Mouse (Mus musculus) splenic B cell, adult 2 months (primary cell): Measurements from ENCODE around the gene Rnls.

Experiments
- DNase-seq: peaks from one replicate; pipeline ENCODE4 v3.0.0-alpha.2; 2011; ENCODE audit warnings: low read depth, low spot score
- H3K27me3 ChIP-seq: 2 replicates; pipeline ENCODE4 v1.6.1; 2012; ENCODE audit warnings: mild to moderate bottlenecking, low read length, moderate library complexity, mixed read lengths; ENCODE audit not compliant: control insufficient read depth, poor library complexity, insufficient read depth, severe bottlenecking
- H3K36me3 ChIP-seq: 2 replicates; pipeline ENCODE4 v1.6.1; 2012; ENCODE audit warnings: mild to moderate bottlenecking, low read length, moderate library complexity, mixed read lengths; ENCODE audit not compliant: control insufficient read depth, poor library complexity, insufficient read depth, severe bottlenecking

Rnls gene

DNA sequence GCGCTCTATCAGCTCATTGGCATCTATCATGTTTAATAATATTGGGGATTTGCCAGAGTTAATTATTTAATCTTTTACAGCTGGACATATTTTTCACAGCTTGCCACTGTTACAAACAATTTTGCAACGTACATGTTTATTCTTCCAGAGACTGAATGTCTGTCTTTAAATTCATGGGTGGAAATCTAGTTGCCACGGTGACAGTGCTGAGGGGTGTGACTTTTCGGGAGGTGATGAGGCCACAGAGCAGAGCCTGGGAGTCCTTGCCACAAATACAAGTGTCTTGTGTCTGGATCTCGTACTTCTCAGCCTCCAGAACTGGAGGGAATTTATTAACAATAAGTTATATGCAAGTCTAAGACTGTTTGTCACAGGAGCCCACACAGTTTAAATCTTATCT, 212.5 kb downstream of the Rnls start:
- Histone ChIP-seq H3K27me3 (no peaks in the 10 kb centered on the region), H3K36me3 (no peaks in the 10 kb centered on the region)
- DNase-seq, result no peak

DNA sequence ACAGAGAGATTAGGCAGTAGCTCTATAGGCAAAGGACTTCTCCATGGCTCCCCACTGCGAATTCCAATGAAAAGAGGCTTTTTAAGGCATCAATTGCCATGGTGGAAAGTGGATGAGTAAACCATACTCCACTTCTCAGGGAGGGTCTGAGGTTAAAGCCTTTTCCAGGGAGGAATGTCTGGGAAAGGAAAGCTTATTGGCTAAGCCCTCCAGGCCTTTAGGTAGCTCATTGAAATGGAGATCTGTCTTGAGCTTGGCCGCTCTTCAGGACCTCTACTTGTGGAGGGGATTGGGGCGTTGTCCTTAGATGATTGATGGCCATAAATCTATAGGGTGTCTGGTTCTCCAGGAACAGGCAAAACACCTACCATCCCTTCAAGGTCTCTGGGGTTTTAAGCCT, 213.2 kb downstream of the Rnls start:
- Histone ChIP-seq H3K27me3 (no peaks in the 10 kb centered on the region), H3K36me3 (no peaks in the 10 kb centered on the region)
- DNase-seq, result no peak

- Histone ChIP-seq H3K36me3 (no peaks in the 10 kb centered on the region), H3K27me3 (no peaks in the 10 kb centered on the region)
- DNase-seq, result no peak
Measured at GRCm38 (mm10) chr19:33178367-33178766, 213.7 kb downstream of the Rnls start.

- Histone ChIP-seq H3K36me3 (no peaks in the 10 kb centered on the region), H3K27me3 (no peaks in the 10 kb centered on the region)
- peak; percentile 15 for DNase-seq
Measured at GRCm38 (mm10) chr19:33173991-33174390, 218.1 kb downstream of the Rnls start.

GRCm38 (mm10) chr19:33169881-33170280, 222.2 kb downstream of the Rnls start:
- Histone ChIP-seq H3K36me3 (no peaks in the 10 kb centered on the region), H3K27me3 (no peaks in the 10 kb centered on the region)
- no peak for DNase-seq

GRCm38 (mm10) chr19:33167528-33168264, 224.4 kb downstream of the Rnls start:
- no peaks in the 10 kb centered on the region for H3K36me3 ChIP-seq
- DNase-seq, result no peak
- no peaks in the 10 kb centered on the region for H3K27me3 ChIP-seq

GRCm38 (mm10) chr19:33164801-33165200, 227.3 kb downstream of the Rnls start:
- Histone ChIP-seq H3K36me3 (no peaks in the 10 kb centered on the region), H3K27me3 (no peaks in the 10 kb centered on the region)
- DNase-seq, result no peak

DNA sequence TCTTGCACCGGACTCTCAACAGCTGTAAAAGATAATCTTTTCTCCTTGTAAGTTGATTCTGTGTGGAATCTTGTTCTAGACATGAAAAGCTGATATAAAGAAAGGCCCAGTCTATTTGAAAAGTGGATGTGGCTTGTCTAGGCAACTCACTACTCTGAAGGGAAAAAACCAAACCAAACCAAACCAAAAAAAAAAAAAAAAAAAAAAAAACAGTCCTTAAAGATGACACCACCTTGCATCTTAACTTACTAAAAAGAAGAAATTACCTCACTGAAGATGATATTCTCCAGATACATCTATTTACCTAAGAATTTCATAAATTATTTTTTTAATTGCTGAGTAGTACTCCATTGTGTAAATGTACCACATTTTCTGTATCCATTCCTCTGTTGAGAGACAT, 230.2 kb downstream of the Rnls start:
- H3K36me3 ChIP-seq, result no peaks in the 10 kb centered on the region
- no peak for DNase-seq
- H3K27me3 ChIP-seq, result no peaks in the 10 kb centered on the region

DNA sequence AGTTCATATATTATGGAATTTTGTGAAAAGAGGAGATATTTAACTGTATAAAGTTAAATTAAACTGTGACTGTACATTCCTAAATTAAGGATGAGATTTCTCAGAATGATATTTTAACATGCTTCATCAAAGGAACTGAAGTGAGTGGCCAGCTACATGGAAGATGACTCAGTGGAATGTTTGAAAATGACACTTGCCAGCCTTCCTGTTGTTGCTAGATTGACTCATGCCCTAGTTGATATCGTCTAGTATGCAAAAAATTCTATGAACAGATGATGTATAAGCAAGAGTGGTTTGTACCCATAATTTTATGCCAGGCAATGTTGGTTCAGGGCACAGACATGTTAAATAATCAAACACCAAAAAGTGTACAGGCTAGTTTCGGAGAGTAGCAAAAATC, 232.2 kb downstream of the Rnls start:
- no peak for DNase-seq
- no peaks in the 10 kb centered on the region for H3K27me3 ChIP-seq
- H3K36me3 ChIP-seq, result no peaks in the 10 kb centered on the region

GRCm38 (mm10) chr19:33159192-33159591, 232.9 kb downstream of the Rnls start:
- Histone ChIP-seq H3K27me3 (no peaks in the 10 kb centered on the region), H3K36me3 (no peaks in the 10 kb centered on the region)
- peak; percentile 17 for DNase-seq

GRCm38 (mm10) chr19:33158234-33158633, 233.9 kb downstream of the Rnls start:
- DNase-seq, result peak; percentile 30
- Histone ChIP-seq H3K36me3 (no peaks in the 10 kb centered on the region), H3K27me3 (no peaks in the 10 kb centered on the region)

DNA sequence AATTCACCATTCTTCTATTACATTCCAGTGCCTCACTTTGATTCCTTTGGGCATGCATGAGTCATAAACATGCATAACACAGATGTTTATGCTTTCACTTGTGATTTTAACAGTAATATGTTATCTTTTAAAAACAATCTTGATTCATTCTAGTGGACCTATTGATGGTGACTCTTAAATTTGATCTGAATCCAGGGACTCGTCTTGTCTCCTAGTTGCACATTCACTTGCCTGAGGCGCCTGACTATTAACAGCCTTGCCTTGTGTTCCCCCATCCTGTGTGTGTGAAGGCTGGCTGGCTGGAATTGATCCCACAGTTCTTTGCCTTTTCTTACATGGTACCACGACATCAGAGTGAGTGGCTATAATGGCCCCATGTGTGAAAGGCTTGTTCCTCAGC, 243.7 kb downstream of the Rnls start:
- Histone ChIP-seq H3K36me3 (no peaks in the 10 kb centered on the region), H3K27me3 (no peaks in the 10 kb centered on the region)
- no peak for DNase-seq

DNA sequence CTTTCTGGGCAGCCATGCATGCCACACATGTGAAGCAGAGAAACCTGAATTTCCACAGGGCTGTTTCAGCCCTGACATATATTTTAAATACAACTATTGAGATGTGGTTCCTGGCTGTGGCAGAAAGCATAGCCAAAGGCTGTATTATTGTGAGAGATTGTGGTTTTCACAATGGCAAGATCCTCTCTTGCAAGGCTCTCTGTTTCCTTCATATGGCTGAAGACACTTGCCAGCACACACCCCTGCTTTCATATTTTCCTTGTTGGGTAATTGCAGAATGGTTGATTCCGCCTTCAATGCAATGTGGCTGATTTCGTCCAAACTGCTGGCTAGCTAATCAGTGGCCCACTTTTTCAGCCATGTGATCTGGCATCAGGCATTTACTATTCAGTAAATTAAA, 248.9 kb downstream of the Rnls start:
- no peak for DNase-seq
- H3K27me3 ChIP-seq, result no peaks in the 10 kb centered on the region
- H3K36me3 ChIP-seq, result no peaks in the 10 kb centered on the region

- H3K27me3 ChIP-seq, result no peaks in the 10 kb centered on the region
- no peaks in the 10 kb centered on the region for H3K36me3 ChIP-seq
- DNase-seq, result no peak
Measured at GRCm38 (mm10) chr19:33137316-33137715, 254.8 kb downstream of the Rnls start.

DNA sequence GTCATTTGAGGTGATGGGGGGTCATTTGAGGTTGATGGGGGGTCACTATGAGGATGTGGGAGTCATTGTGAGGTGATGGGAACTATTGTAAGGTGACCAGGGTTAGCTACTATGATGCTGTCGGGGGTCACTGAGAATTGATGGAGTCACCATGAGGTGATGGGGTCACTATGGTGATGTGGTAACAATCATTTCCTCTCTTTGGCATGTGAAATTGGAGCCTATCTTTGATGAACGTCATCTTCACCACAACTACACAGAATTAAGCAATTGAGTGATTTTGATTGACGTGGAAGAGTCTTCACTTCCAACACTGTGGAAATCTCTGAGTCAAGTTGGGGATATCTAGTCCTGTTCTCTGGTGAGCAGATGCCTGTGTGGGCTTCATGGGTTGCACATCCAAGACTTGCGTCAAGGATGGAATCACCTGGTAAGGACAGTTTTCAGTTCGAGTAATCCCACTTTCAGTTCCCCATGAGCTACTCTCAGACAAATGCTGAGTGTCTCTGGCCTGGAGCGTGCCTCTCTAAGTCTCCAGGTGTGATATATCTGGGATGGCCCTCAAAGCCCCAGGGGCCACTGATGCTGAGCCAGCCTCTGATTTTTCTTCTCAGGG, 269.4 kb downstream of the Rnls start:
- no peaks in the 10 kb centered on the region for H3K36me3 ChIP-seq
- peak; percentile 70 for DNase-seq
- H3K27me3 ChIP-seq, result no peaks in the 10 kb centered on the region

DNA sequence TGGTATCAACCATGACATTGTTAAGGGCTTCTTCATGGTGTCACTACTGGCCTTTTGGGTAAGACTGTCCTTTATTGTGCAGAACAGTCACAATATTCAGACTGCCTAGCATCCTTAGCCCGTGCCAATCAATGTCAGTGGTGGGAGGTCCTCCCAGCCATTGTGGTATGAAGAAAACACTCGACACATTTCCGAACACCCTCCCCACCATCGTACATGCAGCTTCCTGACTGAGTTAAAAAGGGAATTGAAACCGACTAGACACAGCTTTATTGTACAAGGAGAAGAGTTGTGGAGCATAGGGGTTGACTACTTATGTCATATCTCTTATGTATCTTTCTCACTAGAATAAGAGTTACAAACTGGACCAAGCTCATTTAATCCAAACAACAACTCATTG, 272.1 kb downstream of the Rnls start:
- Histone ChIP-seq H3K36me3 (no peaks in the 10 kb centered on the region), H3K27me3 (no peaks in the 10 kb centered on the region)
- peak; percentile 86 for DNase-seq
